Mouse (Mus musculus): ENCODE results near the gene Vwa8.
"Not testable (repeated sequence)": the region's sequence is repeated elsewhere in the genome, so short reads cannot be mapped to it uniquely, and the experiment has no call there.

Vwa8 gene

GRCm38 (mm10) chr14:78983104-78983503, 134.3 kb downstream of the Vwa8 start:
- no peak for DNase-seq (ENCODE audit: low read depth, low spot score)

- no peak for DNase-seq (ENCODE audit: low read depth, low spot score)
These were observed 135.4 kb downstream of the Vwa8 start for GRCm38 (mm10) chr14:78984296-78984695.

GRCm38 (mm10) chr14:78987543-78987942, 138.7 kb downstream of the Vwa8 start:
- DNase-seq (ENCODE audit: low read depth, low spot score): no peak

- DNase-seq (ENCODE audit: low read depth, low spot score): no peak
These were observed 143.6 kb downstream of the Vwa8 start for GRCm38 (mm10) chr14:78992456-78992855.

GRCm38 (mm10) chr14:78993515-78993914, 144.7 kb downstream of the Vwa8 start:
- DNase-seq (ENCODE audit: low read depth, low spot score): no peak

GRCm38 (mm10) chr14:78996359-78996758, 147.5 kb downstream of the Vwa8 start:
- DNase-seq (ENCODE audit: low read depth, low spot score): no peak

- DNase-seq (ENCODE audit: low read depth, low spot score): no peak
These were observed 154.7 kb downstream of the Vwa8 start for GRCm38 (mm10) chr14:79003576-79003975.

GRCm38 (mm10) chr14:79017710-79018109, 168.9 kb downstream of the Vwa8 start:
- not testable (repeated sequence) for DNase-seq (ENCODE audit: low read depth, low spot score)

- no peak for DNase-seq (ENCODE audit: low read depth, low spot score)
These were observed 169.7 kb downstream of the Vwa8 start for GRCm38 (mm10) chr14:79018564-79018963.

- no peak for DNase-seq (ENCODE audit: low read depth, low spot score)
These were observed 172.9 kb downstream of the Vwa8 start for GRCm38 (mm10) chr14:79021725-79022124.

- no peak for DNase-seq (ENCODE audit: low read depth, low spot score)
These were observed 180.2 kb downstream of the Vwa8 start for GRCm38 (mm10) chr14:79028996-79029575.

GRCm38 (mm10) chr14:79030715-79031114, 181.9 kb downstream of the Vwa8 start:
- DNase-seq (ENCODE audit: low read depth, low spot score): peak; percentile 11

GRCm38 (mm10) chr14:79031230-79031740, 182.4 kb downstream of the Vwa8 start:
- no peak for DNase-seq (ENCODE audit: low read depth, low spot score)

- no peak for DNase-seq (ENCODE audit: low read depth, low spot score)
These were observed 184.5 kb downstream of the Vwa8 start for GRCm38 (mm10) chr14:79033396-79033795.

- DNase-seq (ENCODE audit: low read depth, low spot score): no peak
These were observed 185.7 kb downstream of the Vwa8 start for GRCm38 (mm10) chr14:79034511-79034913.

GRCm38 (mm10) chr14:79035575-79035974, 186.7 kb downstream of the Vwa8 start:
- no peak for DNase-seq (ENCODE audit: low read depth, low spot score)

GRCm38 (mm10) chr14:79047186-79047585, 198.3 kb downstream of the Vwa8 start:
- DNase-seq (ENCODE audit: low read depth, low spot score): no peak

- DNase-seq (ENCODE audit: low read depth, low spot score): no peak
These were observed 199.1 kb downstream of the Vwa8 start for GRCm38 (mm10) chr14:79047956-79048355.

- no peak for DNase-seq (ENCODE audit: low read depth, low spot score)
These were observed 200.7 kb downstream of the Vwa8 start for GRCm38 (mm10) chr14:79049544-79049943.

- no peak for DNase-seq (ENCODE audit: low read depth, low spot score)
These were observed 216.8 kb downstream of the Vwa8 start for GRCm38 (mm10) chr14:79065636-79066035.

GRCm38 (mm10) chr14:79069515-79069914, 220.7 kb downstream of the Vwa8 start:
- no peak for DNase-seq (ENCODE audit: low read depth, low spot score)

GRCm38 (mm10) chr14:79074786-79075185, 225.9 kb downstream of the Vwa8 start:
- no peak for DNase-seq (ENCODE audit: low read depth, low spot score)

- no peak for DNase-seq (ENCODE audit: low read depth, low spot score)
These were observed 227.9 kb downstream of the Vwa8 start for GRCm38 (mm10) chr14:79076560-79077300.

All from CD4-positive helper T cell, adult 2 months (primary cell).